Mouse (Mus musculus): ENCODE data around the gene Nfasc.

GRCm38 (mm10) chr1:132745636-132746035, 4.0 kb upstream of the Nfasc start:
- TF ChIP-seq POLR2A (IDR thresholded peaks at IDR 0.05; ENCODE audit: control insufficient read depth, extremely low read depth, insufficient read depth, low read length, poor library complexity) = no peak
- TF ChIP-seq CTCF (IDR thresholded peaks at IDR 0.05; ENCODE audit: borderline replicate concordance, control insufficient read depth, extremely low read depth, insufficient read depth, low read length, poor library complexity) = no peak

Data from thymus, adult 2 months (tissue).